Mouse (Mus musculus): ENCODE measurements around the gene Guk1.
"Not testable (repeated sequence)": the region's sequence is repeated elsewhere in the genome, so short reads cannot be mapped to it uniquely, and the experiment has no call there.

The Guk1 gene

DNA sequence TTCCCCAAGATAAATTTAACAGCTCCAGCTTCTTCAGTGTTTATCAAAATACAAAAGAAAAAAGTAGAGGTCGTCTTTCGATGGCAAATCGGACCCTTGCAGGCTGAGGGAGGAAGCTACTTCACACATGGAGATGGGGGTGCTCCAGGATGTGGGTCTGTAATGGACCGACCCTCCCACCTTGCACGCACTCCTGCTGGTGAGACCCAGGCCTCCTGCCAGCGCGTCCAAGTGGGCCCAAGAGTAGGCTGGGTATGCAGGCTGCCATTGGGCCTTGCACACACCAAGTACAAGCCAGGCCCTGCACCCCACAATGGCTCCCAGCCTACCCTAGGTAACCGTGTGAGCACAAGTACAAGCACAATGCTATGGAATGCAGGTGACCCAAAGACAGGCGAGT, 19.5 kb upstream of the Guk1 start:
- DNase-seq (ENCODE audit: low read depth, low spot score): not testable (repeated sequence)

DNA sequence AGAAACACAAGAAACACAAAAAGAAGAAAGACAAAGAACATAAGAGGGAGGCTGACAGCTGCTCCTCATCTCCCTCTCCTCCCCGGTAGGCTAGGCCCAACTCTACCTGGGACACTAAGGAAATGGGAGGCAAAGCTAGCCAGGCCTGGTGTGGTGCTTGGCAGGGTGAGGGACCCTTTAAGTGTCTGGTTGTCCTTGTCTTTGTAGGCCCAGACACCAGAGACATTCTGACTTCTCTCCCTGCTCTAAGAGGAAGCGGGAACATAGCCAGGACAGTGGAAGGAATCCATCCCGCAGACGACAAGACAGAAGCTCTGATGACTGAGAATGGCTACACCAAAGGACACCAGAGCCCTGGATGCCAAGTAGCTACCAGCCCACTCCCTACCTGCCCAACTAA, 18.0 kb upstream of the Guk1 start:
- DNase-seq (ENCODE audit: low read depth, low spot score): no peak

DNA sequence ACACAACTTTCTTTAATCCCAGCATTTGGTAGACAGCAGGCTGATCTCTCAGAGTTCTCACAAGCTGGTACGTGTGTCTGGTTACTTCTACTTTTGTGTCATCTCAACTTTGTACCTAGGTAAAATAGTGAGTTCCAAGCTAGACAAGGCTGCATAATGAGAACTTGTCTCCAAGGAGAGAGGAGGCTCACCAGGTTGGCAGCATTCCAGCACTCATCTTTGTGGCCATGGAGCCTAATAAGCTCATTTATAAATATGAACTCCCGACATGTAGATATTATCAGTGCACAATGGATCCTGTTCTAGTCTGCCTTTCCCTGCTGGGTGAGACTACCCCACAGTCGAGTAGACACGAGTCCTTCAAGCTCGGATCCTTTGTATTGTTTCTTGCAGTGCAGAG, 17.6 kb upstream of the Guk1 start:
- no peak for DNase-seq (ENCODE audit: low read depth, low spot score)

DNA sequence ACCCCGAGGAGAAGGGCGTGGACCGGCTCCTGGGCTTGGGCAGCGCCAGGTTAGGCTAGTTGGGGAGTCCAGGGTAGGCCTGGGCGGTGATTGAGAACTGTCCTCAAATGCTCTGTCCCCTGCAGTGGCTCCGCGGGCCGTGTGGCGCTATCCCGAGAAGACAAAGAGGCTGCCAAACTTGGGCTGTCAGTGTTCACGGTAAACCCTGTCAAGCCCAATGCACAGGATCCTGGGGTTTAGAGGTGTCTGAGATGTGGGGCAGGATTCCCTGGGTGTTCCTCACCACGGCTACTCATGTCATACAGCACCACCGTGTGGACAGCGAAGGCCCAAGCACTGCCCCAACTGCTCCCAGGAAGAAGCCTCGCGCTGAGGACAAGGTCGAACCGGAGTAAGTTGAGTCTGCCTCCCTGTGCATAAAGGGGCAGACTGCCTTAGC, 17.0 kb upstream of the Guk1 start:
- no peak for DNase-seq (ENCODE audit: low read depth, low spot score)

DNA sequence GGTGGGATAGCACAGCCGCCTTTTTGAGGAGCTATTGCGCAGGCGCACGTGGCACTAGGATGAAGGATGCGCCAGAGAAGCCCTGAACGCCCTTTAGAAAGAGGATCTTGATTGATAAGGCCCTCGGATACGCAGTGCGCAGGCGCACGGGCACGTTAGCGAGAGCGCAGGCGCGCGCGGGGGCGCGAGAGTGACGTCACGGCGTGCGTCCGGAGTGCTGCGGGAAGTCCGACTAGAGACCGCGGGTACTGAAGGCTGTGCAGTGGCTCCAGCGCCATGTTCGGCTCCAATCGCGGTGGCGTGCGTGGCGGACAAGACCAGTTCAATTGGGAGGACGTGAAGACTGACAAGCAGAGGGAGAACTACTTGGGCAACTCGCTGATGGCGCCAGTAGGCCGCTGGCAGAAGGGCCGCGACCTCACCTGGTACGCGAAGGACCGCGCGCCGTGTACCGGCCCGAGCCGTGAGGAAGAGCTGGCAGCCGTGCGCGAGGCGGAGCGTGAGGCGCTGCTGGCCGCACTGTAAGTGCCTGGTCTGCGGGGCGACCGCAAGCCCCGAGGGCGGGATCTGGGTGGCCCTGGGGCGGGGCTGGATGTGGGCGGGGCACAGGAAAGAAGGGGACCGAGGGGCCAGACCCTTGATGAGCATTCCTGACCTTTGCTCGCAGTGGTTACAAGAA, 16.3 kb upstream of the Guk1 start, which contains the start of gene 2310033P09Rik:
Gene 2310033P09Rik, plus strand, starts transcription at position 169 of the 679 bp plus-strand sequence.
- DNase-seq (ENCODE audit: low read depth, low spot score): peak; percentile 92

DNA sequence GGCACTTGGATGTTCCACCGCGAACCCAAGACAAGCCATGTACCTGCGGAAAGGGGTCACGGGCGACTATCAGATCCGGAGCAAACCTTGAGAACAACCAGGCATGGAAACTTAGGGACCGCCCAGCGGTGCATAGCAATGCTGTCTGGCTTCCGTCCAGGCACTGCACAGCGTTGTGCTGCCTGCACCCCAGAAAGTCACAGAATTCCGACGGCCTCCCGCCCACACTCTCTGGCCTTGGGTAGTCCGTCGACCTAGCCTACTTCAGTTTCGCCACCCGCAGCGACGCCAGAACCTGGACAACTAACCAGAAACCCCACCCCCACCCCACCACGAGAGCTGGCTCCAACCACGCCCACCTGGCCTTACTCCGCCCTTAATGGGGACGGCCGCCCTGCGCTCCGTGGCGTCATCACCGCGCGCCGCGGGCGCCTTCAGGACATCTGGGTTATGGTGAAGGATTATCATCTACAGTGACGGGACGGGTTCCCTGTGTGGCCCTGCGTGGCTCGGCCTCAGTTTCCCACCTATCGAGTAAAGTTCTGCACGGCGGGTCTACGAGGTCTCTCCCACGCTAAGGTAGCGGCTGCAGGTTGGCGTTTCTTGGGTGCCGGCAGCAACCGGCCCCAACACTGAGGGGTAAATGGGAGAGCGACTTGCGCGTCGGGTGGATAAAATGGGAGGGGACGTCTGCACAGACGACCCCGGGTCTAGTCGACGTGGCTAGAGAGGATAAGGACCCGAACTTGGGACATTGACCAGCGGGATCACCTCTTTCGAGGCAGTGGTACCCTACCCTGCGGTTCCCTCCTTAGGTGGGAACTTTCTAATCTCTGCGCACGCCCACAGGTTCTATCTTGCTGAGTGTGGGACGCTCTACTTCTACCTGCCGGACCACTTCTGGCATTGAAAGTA, 10.3 kb upstream of the Guk1 start, which contains the start of gene Mrpl55:
Gene Mrpl55, plus strand, starts transcription at position 406 of the 915 bp plus-strand sequence.
- peak; percentile 91 for DNase-seq (ENCODE audit: low read depth, low spot score)

DNA sequence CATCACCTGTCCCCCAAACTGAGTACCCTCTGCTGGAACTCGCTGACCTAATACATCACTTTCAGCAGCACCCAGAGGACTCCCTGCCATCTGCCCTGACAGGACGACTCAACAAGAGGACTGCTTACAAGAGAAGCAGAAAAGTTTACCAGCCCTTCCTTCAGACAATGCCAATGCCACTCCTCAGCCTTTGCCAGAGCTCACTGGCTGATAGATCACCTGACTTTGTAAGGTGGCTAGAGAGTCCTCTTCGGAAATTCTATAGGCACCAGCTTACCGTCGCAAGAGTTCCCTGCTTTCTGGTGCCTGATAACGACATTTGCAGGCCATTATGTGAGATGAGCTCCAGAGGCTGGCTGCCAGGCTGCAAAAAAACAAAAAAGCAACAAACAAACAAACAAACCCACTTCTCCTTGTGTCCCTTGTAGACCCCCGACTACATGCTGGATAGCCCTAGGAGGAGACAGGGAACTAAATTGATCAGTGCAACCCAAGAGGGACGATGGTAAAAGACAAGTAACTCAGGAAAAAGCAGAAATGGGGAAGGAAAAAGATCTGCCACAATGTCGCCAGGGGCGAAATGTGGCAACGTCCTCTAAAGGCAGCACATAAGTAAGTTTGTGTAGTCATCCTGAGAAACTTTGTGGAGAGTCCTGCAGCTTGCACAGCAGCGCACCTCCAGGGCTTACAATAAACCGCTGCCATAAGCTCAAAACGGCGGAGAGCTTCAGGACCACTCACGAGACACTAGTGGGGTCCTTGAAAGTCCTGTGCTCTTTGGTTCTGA, 9.4 kb upstream of the Guk1 start:
- DNase-seq (ENCODE audit: low read depth, low spot score): no peak

DNA sequence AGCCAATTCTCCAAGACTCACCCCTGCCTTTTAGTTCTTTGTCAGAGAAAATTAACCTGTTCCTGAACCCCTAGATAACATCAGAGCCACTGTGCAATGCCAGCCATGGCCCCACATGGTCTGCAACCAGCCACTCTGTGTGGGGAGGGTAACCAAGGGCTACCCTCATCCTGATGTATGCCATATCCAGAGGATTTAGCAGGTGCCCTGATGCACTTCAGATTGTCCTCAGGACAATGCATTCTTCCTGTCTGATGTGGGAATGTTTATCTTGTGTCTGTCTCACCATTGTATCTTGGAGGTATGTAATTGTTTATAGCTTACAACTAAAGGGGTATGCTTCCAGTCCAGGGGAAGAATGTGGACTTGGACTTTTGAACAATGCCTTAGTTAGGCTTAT, 4.2 kb upstream of the Guk1 start:
- no peak for DNase-seq (ENCODE audit: low read depth, low spot score)

DNA sequence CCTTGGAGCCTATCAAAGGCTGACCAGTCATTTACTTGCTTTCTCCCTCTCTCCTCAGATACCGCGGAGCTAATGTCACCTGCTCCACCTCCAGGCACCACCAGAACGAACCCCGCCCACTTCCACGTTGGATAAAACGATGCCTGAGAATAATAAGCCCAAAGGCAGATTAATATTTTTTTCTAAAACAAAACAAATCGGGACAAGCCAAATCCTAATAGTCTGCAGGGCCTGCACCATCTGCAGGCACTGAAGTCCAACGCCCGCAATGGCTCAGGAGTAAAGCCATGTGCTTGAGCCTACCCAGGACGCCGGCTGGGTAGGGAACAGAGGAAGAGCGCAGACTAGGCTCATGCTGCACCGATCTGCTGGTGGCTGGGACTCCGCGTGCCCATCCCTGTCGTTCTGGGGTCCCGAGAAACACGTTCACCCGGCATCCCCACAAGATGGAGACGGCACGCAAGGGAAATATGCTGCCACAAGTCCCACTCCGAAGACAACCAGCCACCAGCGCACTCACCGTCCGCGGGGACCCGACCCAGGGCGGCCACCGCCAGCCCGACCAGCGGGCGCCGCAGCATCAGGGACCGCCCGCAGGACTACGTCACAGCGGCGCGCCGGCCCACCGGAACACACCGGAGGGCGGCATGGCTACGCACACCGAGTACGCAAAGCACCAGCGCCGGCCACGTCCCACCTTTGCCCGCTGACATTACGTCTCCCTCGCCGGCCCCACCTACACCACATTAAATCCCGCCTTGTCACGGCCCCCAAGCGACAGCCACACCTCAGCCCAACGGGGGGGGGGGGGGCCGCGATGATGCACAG, 567 bp downstream of the Guk1 start:
- DNase-seq (ENCODE audit: low read depth, low spot score): peak; percentile 92

DNA sequence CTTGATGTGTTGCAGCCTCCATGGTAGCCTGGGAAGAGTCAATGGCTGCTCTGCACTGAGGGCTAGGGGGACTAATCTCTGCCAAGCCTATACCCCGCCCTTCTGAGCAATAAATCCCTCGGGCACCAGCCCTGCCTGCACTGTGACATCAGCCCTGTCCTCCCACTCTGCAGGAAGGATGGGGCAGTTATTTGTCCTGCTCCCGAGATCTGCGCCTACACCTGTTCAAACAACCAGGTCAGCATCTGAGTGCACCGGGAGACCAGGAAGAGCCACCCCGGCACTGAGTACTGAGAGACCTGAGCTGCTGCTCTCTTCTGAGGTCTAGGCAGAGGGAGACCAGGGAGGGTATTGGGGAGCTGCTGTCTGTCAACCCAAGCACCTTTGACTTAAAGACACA, 4.3 kb downstream of the Guk1 start:
- DNase-seq (ENCODE audit: low read depth, low spot score): no peak

DNA sequence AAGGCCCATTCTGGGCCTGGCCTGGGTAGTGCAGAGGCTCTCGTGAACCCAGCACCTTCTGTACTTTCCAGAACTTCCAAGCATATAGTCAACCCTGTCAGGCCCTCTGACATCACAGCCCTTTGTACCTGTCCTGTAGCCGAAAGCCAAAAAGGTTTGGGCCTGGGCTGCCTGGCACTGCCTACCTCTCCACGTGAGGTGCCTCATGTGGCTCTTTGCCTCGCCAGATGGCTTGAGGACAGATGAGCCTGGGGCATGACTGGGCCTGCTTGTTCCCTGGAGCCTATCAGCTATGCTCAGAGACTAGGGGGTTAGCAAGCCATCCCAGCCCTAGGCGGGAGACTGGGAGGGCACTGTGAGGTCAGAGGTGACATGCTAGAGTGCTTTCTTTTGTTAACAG, 6.5 kb downstream of the Guk1 start:
- DNase-seq (ENCODE audit: low read depth, low spot score): no peak

DNA sequence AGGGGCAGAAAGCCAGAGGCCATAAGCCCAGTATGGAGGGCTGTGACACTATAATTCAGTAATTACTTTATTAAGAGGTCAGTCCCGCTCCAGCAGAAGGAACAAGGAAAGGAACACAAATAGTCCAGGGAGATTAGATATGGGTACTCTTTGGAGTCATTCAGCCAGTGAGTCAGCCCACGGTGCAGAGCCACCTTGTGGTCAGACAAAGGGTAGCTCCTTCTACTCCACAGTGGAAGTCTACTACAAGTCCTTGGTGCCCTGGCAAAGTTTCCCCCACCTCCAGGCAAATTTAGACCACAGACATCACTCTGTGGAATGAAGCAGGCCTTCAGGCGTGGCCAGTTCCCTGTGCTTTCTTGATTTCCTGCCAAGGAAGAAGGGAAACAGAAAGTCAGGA, 8.2 kb downstream of the Guk1 start:
- DNase-seq (ENCODE audit: low read depth, low spot score): peak; percentile 35

DNA sequence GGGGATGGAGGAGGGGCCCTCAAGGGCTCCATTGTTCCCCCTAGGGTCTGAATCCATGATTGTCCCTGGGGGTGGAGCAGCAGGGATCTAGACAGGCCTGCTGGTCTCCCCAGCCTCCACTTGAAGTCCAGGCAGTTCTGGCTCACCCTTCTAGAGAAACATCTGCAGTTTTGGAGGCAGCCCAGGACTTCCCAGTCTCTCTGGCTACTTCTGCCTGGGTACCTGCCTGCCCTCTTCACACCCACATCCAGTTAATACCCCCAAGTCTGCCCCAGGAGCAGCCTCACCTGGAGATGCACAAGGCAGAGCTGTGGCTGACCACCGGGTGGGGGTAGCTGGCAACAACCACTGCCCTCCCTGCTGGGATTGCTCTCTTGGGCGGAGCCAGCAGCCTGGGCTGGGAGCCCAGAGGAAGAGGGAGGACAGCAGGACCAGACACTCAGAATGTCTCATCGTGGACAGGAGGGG, 9.1 kb downstream of the Guk1 start, which contains the start of gene Gjc2:
Gene Gjc2, minus strand, starts transcription at position 350 of the 468 bp plus-strand sequence.
- peak; percentile 68 for DNase-seq (ENCODE audit: low read depth, low spot score)

DNA sequence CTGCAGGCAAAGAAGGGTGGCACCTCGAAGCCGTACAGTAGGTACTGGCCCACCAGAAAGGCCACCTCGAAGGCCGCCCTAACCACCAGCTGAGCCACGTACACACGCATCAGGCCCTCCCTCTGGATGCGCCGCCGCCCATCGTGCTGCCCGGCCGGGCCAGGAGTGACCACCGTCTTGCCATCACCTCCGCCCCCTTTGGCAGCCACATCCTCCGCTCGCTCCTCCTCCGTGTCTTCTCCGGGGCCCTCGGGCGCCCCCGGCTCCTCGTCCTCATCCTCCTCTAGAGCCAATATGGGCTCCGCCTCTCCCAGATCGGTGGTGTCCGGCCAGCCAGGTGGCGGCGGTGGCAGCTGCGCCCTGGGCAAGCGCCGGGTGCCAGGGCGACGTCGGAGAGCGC, 15.1 kb downstream of the Guk1 start:
- DNase-seq (ENCODE audit: low read depth, low spot score): no peak

DNA sequence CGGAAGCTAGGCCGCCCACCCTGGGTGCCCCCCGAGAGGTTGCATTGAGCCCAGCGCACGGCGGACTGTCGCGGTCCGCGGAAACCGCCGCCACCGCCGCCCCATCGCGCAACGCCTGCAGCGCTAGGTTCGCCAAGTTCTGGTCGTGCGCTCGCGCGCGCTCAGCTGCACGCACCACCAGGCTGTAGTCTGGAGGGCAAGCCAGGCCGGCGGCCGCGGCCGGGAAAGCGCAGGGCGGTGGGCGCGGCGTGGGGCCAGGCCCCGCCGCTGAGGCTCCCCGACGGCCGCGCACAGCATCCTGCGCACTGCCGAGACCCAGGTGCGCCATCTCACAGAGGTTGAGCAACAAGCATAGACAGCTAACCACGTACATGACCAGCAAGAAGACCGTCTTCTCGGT, 15.5 kb downstream of the Guk1 start:
- DNase-seq (ENCODE audit: low read depth, low spot score): no peak

DNA sequence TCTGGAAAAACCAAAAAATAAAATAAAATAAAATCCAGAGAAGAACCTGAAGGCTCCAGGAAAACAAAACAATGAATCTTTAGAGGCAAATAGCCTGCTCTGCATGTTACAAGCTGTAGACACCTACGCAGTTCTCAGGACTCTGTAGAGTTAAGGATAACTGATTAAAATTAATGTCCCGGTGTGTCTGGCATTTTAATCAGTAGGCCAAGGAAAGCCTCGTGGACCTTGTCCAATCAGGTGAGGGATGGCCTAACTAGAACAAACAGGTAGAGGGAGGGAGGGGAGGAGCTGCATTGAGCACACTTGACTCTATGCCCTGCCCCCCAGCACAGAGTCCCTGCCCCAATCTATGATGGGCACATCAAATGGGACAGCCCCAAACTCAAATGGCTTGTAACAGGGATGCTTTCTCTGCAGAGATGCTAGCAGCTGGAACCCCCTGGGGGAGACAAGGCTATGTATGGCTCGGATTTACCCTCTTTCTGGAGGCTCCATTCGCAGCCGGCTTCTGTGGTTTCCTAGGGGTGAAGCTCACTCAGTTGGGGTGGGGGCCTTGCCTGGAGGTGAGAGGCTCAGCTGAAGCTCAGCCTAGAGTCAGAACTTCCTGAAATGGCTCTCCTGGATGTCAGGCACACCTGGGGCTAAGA, 17.7 kb downstream of the Guk1 start:
- DNase-seq (ENCODE audit: low read depth, low spot score): no peak

DNA sequence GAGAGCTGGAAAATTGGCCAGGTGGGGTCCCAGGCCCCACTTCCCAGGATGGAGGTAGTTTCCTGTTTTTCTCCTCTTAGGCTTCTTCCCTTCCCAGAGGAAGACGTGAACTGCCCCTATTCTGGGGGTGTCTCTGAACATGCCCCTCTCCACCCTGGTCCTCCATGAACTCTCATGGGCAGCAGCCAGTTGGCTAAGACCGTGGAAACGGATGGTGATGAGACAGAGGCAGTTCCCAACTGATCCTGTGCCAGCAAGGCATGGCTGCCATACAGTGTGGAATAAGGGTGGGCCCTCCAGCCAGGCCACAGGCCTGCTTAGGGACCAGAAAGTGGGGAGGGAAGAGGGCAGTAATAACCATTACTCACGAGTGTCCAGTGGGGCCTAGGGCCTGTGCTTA, 21.5 kb downstream of the Guk1 start:
- DNase-seq (ENCODE audit: low read depth, low spot score): no peak

DNA sequence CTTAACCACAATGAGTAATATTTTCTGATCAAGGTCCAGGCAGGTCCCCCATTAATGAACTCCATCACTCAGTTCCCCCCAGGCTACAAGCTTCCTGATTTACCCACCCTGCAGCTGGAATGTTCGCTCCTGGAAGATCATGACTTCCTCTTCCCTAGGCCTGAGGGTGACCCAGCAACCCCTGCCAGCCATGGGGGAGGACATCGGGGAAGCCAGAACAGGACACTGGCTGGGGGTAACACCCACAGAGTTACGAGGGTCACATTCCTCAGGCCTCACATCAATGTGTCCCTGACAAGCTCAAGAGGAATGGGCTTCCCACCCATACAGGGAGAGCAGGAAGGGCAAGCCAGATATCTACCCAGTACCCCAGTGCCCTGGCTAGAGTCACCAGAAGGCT, 22.2 kb downstream of the Guk1 start:
- DNase-seq (ENCODE audit: low read depth, low spot score): no peak

DNA sequence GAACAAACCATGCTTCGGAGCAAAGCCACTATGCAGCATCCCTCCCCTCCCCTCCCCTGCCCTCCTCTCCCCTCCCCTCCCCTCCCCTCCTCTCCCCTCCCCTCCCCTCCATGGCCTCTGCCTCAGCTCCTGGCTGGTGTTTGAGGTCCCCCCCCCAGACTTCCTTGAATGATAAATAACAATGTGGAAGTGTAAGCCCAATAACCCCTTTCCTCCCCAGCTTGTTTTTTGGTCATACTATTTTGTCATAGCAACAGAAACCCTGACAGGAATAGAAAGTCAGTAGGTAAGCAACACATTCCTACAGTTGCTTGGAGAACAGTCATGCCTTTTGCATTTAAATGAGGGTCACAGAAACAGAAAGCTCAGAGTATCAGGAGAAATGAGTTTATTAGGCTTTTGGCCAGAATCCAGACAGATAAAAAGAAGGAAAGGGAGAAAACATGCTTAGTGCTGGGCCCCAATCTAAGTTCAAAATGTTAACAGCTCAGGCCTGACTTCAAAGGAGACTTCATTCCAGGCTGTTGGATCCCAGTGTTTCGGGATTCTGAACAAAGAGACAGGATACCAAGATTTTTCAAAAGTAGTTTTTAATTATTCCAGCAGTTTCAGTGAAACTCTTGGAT, 26.3 kb downstream of the Guk1 start:
- no peak for DNase-seq (ENCODE audit: low read depth, low spot score)

DNA sequence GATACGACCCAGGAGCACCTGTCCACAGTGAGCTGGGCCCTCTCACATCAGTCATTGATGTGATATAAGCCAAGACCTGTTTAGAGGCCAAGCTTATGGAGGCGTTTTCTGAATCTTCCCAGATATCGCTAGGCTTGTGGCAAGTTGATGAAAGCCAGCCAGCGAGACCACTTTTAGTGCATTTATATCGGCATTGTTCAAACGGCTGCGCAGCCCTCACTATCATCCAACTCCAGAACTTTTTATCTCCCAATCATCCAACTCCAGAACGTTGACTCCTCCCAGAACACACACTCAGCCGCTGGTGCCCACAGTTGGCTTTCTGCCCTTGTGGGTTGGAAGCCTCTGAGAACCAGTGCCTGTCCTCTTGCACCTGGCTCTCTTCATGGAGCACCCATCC, 27.6 kb downstream of the Guk1 start:
- DNase-seq (ENCODE audit: low read depth, low spot score): no peak

Data from telencephalon, adult 2 months (tissue).